Mouse (Mus musculus): ENCODE measurements around the gene Il1rl2.

DNA sequence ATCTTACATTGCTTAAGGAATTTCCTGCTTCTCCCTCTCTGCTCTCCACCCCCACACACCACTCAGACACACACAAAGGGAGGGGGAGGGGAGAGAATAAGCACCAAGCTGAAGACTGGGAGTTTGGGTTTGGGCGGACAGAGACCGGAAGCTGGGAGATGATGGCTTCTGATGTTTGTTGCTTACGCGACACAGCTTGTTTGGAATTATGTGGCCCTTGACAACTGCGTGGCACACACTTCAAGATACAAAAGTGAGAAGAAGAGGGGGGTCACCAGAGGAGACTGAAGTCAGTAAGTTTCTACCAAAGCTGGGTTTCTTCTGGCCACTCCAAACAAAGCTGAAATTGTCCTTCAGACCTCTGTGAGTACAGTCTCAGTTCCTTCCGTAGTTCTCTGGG is at the start of gene Il1rl2:
- TF ChIP-seq CTCF (IDR thresholded peaks at IDR 0.05; ENCODE audit: low read depth), result no peak
- TF ChIP-seq EP300 (IDR thresholded peaks at IDR 0.05; ENCODE audit: low read depth), result no peak

All from heart, postnatal 0 days (tissue).